Mouse (Mus musculus) right cerebral cortex, adult 2 months (tissue): ENCODE measurements at regions not wholly inside any gene's neighbourhood (a gene's known extent, or its start where the extent isn't known, plus 50 kb on each side); places are given as distances from the start of the nearest gene placed in this dataset.
A peak's percentile ranks its signal among the peaks of the same experiment; 100 is the strongest.

ENCODE experiments used
- DNase-seq, 2 experiments: peaks; one replicate each; pipeline ENCODE4 v3.0.0; 2021 to 2022; ENCODE audit warnings: low spot score in 2 of 2

DNA sequence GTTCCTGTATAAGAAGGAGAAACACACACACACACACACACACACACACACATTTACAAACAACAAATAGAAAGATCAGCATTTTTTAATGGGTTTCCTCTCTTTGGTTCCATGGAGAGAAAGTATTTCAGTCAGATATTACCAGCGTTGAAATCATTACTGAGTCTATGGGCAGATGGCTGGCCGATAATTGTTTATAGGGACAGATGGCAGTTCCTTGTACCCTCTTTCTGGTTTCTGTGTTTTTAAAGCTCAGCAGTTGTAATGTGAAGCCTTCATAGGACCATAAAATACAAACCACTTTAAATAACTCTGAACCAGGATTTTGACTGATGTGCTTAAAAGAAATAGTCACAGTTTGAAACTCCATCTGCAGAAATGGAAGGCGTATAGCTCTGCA lies 487.5 kb upstream of the Cypt14 start:
- DNase-seq: peak; percentile 6 to 8

GRCm38 (mm10) chrX:40336555-40336954 lies 473.2 kb upstream of the Cypt14 start:
- DNase-seq: peak in 1 of 2 experiments; percentile 5
